In the genomic region with DNA sequence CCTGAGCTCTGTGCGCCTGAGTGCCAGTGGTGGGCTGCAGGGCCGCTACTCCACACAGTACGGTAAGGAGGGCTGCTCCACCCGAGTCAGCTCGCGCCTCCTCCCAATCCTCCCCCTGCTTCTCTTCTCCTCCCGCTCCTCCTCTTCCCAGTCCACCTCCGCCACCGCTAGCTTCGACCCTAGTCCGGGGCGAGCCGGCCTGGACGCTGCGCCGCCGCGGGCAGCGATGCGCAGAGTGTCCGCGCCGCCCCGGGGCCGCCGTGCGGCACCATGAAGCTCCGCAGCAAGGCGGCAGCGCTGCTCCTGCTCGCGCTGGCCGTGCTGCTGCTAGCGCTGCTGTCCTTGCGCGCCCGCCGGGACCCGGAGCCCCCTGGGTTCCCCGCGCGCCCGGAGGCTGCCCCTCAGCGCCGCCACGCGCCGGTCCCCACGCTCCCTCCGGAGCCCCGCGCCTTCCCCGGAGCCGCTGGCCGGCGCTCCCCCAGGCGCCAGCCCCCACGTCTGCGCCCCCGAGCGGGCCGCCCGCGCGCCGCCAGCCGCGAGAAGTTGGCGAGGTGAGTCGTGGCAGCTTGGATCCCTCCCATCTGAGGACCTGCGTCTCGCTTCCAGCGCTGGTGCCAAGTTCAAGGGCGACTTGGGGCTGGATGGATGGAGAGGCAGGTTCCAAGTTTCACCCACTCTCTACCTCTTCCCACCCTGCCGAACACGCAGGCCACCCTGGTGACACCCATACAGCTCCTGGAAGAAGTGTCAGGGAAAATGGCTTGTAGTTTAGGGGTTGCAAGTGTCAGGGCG, we compare ENCODE assay signal across 8 mouse cellular contexts. TPM values are rescaled to one million over a fixed set of nuclear protein-coding genes. Genes with fewer than 3 reads are reported as not detected.
DNase-seq lines count a peak whose midpoint lies in the region; ATAC-seq and TF ChIP-seq lines count a peak whose summit lies in the region.

TSS of gene Gxylt2 (plus strand) at position 161 of the 792 bp plus-strand sequence.

- peak within 1 kb of the TSS; percentile 47 for H3K27ac ChIP-seq in embryonic facial prominence, embryonic 11.5 days (replicated peaks; ENCODE audit: low read depth, low read length)
- H3K27ac ChIP-seq in heart, embryonic 13.5 days (replicated peaks) = peak within 1 kb of the TSS; percentile 26; the same call in 1 of the 2 replicates
- H3K27ac ChIP-seq in lung, embryonic 16.5 days (ENCODE audit: low read length) = no peak within 1 kb of the TSS

- no peak for TF ChIP-seq POLR2A in lung, adult 2 months (IDR thresholded peaks at IDR 0.05; ENCODE audit: borderline replicate concordance, extremely low read depth, low read depth, low read length)

- peaks cover 3% of the 10 kb centered on the region; the same call in 1 of the 2 replicates for H3K4me1 ChIP-seq in lung, adult 2 months (ENCODE audit: control insufficient read depth, insufficient read depth, low read length)
- peaks cover 2% of the 10 kb centered on the region; the same call in 1 of the 2 replicates for H3K4me1 ChIP-seq in embryonic facial prominence, embryonic 11.5 days (ENCODE audit: control insufficient read depth, insufficient read depth, low read length)
- H3K4me1 ChIP-seq in heart, embryonic 13.5 days = peaks cover 25% of the 10 kb centered on the region
- peaks cover 13% of the 10 kb centered on the region for H3K4me1 ChIP-seq in lung, embryonic 16.5 days (replicated peaks; ENCODE audit: control insufficient read depth, insufficient read depth, low read length)

- under 1% methylated on average over 76 of the region's 77 CpGs for WGBS in lung, adult 2 months
- WGBS in embryonic facial prominence, embryonic 11.5 days = under 1% methylated on average over 66 of the region's 77 CpGs
- under 1% methylated on average over 69 of the region's 77 CpGs for WGBS in heart, embryonic 13.5 days
- WGBS in lung, embryonic 16.5 days = under 1% methylated on average over 60 of the region's 77 CpGs

- no peaks in the 10 kb centered on the region for H3K27me3 ChIP-seq in embryonic facial prominence, embryonic 11.5 days (ENCODE audit: control insufficient read depth, insufficient read depth, low read length)
- peaks cover 42% of the 10 kb centered on the region for H3K27me3 ChIP-seq in heart, embryonic 13.5 days (replicated peaks)
- H3K27me3 ChIP-seq in lung, embryonic 16.5 days (ENCODE audit: control insufficient read depth, insufficient read depth, low read depth, low read length) = peaks cover 14% of the 10 kb centered on the region

- H3K9me3 ChIP-seq in embryonic facial prominence, embryonic 11.5 days (replicated peaks; ENCODE audit: control insufficient read depth, low read length) = no peaks in the 10 kb centered on the region
- no peaks in the 10 kb centered on the region for H3K9me3 ChIP-seq in heart, embryonic 13.5 days
- no peaks in the 10 kb centered on the region for H3K9me3 ChIP-seq in lung, embryonic 16.5 days (ENCODE audit: control insufficient read depth, low read length)

- peak within 1 kb of the TSS; percentile 44 for H3K4me3 ChIP-seq in lung, adult 2 months (replicated peaks; ENCODE audit: extremely low read depth, low read depth, low read length)
- H3K4me3 ChIP-seq in embryonic facial prominence, embryonic 11.5 days (ENCODE audit: low read depth, low read length) = peak within 1 kb of the TSS; percentile 80
- peak within 1 kb of the TSS; percentile 77 for H3K4me3 ChIP-seq in heart, embryonic 13.5 days
- peak within 1 kb of the TSS; percentile 70 for H3K4me3 ChIP-seq in lung, embryonic 16.5 days (ENCODE audit: low read length)

- no peak for TF ChIP-seq CTCF in lung, adult 2 months (IDR thresholded peaks at IDR 0.05; ENCODE audit: insufficient read depth, low read length)

- ATAC-seq in embryonic facial prominence, embryonic 11.5 days (replicated peaks; ENCODE audit: insufficient number of reproducible peaks, low FRiP score, low TSS enrichment, low read depth) = peak; percentile 93
- ATAC-seq in heart, embryonic 13.5 days (ENCODE audit: extremely low read depth, insufficient number of reproducible peaks, low FRiP score, low TSS enrichment) = peak; percentile 75; the same call in 1 of the 2 replicates
- ATAC-seq in lung, embryonic 16.5 days (ENCODE audit: low read depth) = peak; percentile 91

- peak within 1 kb of the TSS; percentile 83 for H3K9ac ChIP-seq in embryonic facial prominence, embryonic 11.5 days (replicated peaks; ENCODE audit: low read length)
- peak within 1 kb of the TSS; percentile 85 for H3K9ac ChIP-seq in heart, embryonic 13.5 days
- H3K9ac ChIP-seq in lung, embryonic 16.5 days (ENCODE audit: low read length) = peak within 1 kb of the TSS; percentile 73

- peak within 1 kb of the TSS; percentile 95 for H3K4me2 ChIP-seq in embryonic facial prominence, embryonic 11.5 days (ENCODE audit: low read depth, low read length)
- peak within 1 kb of the TSS; percentile 96 for H3K4me2 ChIP-seq in heart, embryonic 13.5 days
- H3K4me2 ChIP-seq in lung, embryonic 16.5 days (ENCODE audit: low read depth, low read length) = peak within 1 kb of the TSS; percentile 99

- no peak for DNase-seq in lung, adult 2 months
- DNase-seq in lung, adult 18-20 months = no peak
- DNase-seq in embryonic facial prominence, embryonic 11.5 days (ENCODE audit: low spot score) = peak; percentile 83
- peak; percentile 23 to 52 for DNase-seq in kidney, postnatal 25 days
- DNase-seq in retina, postnatal 7 days (ENCODE audit: low read depth, low spot score) = peak; percentile 25
- no peak for DNase-seq in spleen, postnatal 36 days (ENCODE audit: low spot score in 2 of 2)

- H3K36me3 ChIP-seq in embryonic facial prominence, embryonic 11.5 days (replicated peaks; ENCODE audit: control insufficient read depth, insufficient read depth, low read depth, low read length) = no peaks in the 10 kb centered on the region
- H3K36me3 ChIP-seq in heart, embryonic 13.5 days = no peaks in the 10 kb centered on the region
- H3K36me3 ChIP-seq in lung, embryonic 16.5 days (ENCODE audit: control insufficient read depth, insufficient read depth, low read length) = no peaks in the 10 kb centered on the region

RNA-seq across cellular contexts. Expression of gene Gxylt2, which starts in this region (rescaled TPM):
- 1.7 and 2.2 TPM in 2 replicates for polyA plus RNA-seq in lung, adult 2 months (2012; rRNA removed)
- polyA plus RNA-seq in embryonic facial prominence, embryonic 11.5 days (2014; fragmentation: Nextera tagmentation; extraction: Ambion mirVana) = 6.6 and 6.9 TPM in 2 replicates
- 2.8 and 3.3 TPM in 2 replicates for polyA plus RNA-seq in heart, embryonic 13.5 days (2015; fragmentation: Nextera tagmentation; extraction: Ambion mirVana)
- polyA plus RNA-seq in lung, embryonic 16.5 days (2015; fragmentation: Nextera tagmentation; extraction: Ambion mirVana) = 2.2 and 3.0 TPM in 2 replicates

Comparison
In these comparisons a context has a peak if more than half of its experiments do, and no peak if none do; other contexts are left out.
1. DNase-seq: peak in embryonic facial prominence, embryonic 11.5 days (single experiment), kidney, postnatal 25 days (2 of 2) and retina, postnatal 7 days (single experiment); none in lung, adult 2 months (single experiment), lung, adult 18-20 months (0 of 2) and spleen, postnatal 36 days (0 of 2).
2. Peak in every context shown above with its lines, with median percentiles within 50 percentile points of each other: H3K4me3 ChIP-seq, ATAC-seq, H3K4me2 ChIP-seq and H3K9ac ChIP-seq.